Mouse (Mus musculus) heart, adult 10 weeks (tissue): ENCODE results near the gene Haus2. TPM values are rescaled to one million over a fixed set of nuclear protein-coding genes. Genes with fewer than 3 reads are reported as not detected.

Experiments used
- polyA plus RNA-seq: library from polyadenylated mRNA; stranded (reverse); fragments of 350-450 nt; fragmentation: Illumina TruSeq; extraction: RNeasy Lipid Tissue Mini Kit (QIAGEN cat#74804); gene quantifications from one replicate; pipeline ENCODE4 v1.2.3, GENCODE M21; 2014; ENCODE audit warnings: low read depth, low replicate concordance

Haus2 gene
- 16.6 TPM for polyA plus RNA-seq

GRCm38 (mm10) chr2:120608830-120609723, at the start of gene Haus2, which contains the start of gene Lrrc57:
Gene Haus2 (plus strand): TSS chr2:120609383.
Gene Lrrc57 (minus strand): TSS chr2:120609520.

DNA sequence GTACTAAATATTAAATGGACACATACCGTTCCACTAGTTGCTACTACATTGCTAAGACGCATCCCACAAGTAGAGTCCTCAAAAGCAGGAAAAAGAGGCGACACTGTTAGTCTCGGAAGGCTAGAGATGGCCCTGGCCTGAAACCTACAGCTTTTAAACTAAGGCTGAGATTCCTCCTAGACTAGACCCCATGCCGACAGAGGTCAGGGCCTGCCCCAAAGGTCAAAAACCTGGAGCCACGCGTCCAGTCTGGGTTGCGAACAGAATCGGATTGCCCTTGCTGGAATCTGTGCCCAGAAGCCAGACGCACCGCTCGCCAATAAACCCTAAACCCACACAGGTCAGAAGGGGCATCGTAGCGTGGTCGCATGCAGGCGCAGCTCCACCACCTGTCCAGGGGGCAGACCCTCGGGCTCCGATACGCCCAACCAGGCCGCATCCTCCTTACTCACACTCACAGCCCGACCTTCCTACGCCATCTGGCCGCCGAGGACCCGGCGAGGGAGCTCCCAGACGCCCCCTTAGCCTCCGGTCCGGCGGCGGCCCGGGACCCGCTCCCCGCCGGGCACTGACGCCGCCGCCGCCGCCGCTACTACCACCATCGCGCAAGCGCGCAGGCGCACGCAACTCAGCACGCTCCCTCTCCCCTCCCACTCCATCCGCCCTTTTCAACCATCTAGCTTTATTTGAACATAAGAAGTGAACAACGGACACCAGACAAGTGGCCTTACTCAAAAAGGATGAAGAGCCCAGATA, 45.8 kb upstream of the Haus2 start, which contains the start of gene Zfp106:
Gene Zfp106 (minus strand): TSS at position 609 of the 756 bp plus-strand sequence.

DNA sequence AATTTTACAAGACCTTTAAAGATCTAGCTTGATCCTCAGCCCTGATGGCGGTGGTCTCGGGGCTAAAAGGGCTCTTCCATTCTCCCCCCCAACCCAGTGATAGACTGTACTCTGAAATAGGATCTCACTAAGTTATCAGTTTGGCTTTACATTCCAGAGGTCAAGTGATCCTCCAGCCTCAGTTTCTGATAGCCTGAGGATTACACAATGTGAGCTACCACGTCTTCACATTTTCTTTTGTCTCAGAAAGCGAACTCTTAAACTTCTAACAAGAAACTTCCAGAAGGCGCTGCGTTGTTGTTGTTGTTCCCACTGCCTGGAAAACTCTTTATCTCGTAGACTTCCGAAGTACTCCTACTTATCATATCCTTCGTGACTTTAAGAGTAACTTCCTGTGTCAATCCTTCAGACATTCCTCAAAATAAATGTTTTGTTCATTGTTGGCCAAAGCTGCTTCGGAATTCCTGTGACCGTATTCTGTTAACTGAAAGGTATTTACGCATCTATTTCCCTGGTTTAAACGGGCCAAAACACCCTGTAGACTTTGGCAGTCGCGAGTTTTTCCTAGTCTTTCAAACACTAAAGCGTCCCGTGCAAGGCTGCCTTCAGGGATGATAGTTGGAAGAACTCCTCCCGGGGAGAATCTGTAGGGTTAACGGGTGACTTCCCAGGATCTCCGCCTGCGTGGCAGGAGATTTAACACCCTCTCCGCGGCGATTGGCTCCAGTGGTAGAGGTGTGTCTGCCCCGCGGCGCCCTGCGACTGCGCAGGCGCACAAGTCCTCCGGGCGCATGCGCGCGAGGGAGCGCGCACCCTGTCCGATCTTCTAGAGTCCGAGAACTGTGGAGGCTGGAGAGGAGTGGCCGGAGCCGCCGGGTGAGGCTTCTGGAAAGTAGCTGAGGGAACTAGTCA, 42.0 kb upstream of the Haus2 start, which contains the start of gene Snap23:
Gene Snap23 (plus strand): TSS at position 786 of the 912 bp plus-strand sequence.

DNA sequence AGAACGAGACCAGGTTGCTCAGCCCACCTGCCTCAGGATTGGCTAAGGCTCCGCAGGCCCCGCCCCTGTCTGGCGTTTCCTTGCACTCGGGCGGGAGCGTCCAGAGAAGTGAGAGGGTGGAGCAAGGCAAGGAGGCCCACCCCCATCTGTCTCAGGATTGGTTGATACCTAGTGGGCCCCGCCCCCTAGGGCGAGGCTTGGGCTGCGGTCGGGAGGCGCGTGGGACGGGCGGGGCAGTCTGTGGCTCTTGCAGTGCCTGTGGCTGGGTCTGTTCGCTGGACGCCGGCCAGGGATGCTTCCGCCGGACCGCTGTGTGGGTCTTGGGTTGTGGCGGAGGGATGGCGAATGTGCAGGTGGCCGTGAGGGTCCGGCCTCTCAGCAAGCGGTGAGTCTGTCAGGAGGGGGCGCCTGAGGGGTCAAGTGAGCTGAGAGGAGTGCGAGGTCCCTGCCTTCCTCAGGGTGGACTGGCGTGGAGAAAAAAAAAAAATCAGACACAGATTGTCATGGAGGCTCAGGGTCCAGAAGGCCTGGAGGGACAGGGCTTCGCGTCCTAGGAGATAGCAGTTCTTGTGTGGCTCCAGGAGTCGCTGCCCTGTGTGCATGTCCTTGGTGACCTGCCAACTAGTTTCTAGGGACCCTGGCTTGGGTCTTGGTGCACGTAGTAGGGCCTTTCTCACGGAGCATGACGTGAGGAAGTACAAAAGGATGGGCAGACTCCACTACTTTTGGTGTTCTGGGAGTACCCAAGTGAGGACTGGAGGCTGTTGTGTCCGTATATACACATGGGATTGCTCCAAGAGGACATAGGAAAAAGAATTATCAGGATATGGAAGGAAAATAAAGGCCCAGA, 19.9 kb downstream of the Haus2 start, which contains the start of gene Stard9:
Gene Stard9 (plus strand): TSS at position 236 of the 850 bp plus-strand sequence.

Other genes starting within 250 kb of the Haus2 start
- gene Ganc, start 205.5 kb upstream of the Haus2 start, polyA plus RNA-seq: 18.9 TPM
- 18.2 TPM for gene Tmem87a, start 205.3 kb upstream of the Haus2 start, polyA plus RNA-seq
- 1.5 TPM for gene Capn3, start 153.4 kb upstream of the Haus2 start, polyA plus RNA-seq
- 259 TPM for gene Zfp106, start 45.5 kb upstream of the Haus2 start, polyA plus RNA-seq
- 51.9 TPM for gene Snap23, start 41.7 kb upstream of the Haus2 start, polyA plus RNA-seq
- 24.6 TPM for gene Lrrc57, start 137 bp downstream of the Haus2 start, polyA plus RNA-seq
- 10.2 TPM for gene Stard9, start 19.7 kb downstream of the Haus2 start, polyA plus RNA-seq
- gene Cdan1, start 240.7 kb downstream of the Haus2 start, polyA plus RNA-seq: 9.7 TPM
- 5.4 TPM for gene Ttbk2, start 241.2 kb downstream of the Haus2 start, polyA plus RNA-seq